Mouse (Mus musculus) heart, adult 9 months (tissue): ENCODE results near the gene Lrrc8c.

Experiments used
- DNase-seq, 2 experiments: peaks; one replicate each; pipeline ENCODE4 v3.0.0; 2022; ENCODE audit warnings: low spot score in 2 of 2

Gene Lrrc8c

DNA sequence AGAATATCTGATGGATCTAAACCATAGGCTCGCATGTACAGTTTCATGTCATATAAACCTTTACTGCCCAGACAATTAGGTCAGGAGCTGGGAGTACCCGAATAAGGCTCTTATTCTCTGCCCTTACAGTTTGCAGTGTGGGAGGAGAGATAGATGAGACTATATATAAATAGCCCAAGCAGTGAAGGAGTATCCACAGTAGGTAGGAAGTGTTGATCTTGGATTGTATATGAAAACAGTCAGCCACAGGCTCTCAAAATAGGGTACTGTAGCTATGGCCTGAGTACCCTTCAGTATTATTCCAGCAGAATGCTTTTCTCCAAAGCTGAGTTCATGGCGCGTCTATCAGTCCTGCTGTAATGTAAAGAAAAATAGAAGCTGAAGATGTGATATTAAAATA lies 27.9 kb downstream of the Lrrc8c start:
- no peak for DNase-seq

DNA sequence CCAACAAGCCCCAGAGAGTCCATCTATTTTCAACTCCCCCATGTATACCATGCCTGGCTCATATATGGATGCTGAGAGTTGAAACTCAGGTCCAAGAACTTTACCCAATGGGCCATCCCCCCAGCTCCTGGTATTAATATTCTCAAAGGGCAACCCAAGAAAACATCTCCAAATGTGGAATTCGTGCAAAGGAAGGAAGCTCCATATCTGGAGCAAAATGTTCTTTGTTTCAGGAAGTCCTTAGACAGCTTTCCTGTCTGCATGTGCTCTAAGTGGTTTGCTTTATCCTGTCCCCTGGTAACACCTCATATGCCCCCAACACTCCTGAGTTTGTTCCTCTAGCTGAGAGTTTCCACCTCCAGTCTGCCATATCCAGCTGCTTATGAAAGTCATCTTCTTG lies 32.6 kb downstream of the Lrrc8c start:
- DNase-seq = no peak

DNA sequence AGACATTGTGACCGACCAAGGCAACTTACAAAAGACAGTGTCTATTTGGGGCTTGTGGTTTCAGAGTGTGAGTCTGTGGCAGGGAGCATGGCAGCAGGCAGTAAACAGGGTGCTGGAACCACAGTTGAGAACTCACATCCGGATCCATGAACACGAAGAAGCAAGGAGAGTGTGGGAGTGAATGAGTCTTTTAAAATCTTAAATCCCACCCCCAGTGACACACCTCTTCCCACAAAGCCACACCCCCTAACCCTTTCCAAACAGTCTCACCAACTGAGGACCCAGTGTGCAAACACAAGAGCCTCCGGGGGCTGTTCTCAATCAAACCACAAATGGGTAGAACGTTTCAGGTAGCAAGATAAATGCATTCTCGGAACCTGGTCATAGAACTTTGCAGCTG lies 37.1 kb downstream of the Lrrc8c start:
- no peak for DNase-seq

DNA sequence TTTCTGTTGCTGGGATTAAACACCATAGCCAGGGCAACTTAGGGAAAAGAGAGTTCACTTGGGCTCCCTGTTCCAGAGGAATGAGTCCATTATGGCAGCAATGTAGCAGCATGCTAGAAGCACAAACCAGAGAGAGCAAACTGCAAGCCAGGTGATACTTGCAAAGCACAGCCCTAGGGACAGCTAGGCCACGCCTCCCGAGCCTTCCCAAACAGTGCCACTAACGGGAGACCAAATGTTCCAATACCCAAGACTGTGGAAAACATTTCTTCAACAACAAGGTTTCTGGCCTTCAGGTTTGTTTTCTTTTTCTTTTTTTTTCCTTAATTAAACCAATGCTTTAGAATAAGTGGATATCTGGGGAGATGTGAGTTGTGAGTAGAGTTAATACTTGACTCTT lies 38.2 kb downstream of the Lrrc8c start:
- DNase-seq = no peak

DNA sequence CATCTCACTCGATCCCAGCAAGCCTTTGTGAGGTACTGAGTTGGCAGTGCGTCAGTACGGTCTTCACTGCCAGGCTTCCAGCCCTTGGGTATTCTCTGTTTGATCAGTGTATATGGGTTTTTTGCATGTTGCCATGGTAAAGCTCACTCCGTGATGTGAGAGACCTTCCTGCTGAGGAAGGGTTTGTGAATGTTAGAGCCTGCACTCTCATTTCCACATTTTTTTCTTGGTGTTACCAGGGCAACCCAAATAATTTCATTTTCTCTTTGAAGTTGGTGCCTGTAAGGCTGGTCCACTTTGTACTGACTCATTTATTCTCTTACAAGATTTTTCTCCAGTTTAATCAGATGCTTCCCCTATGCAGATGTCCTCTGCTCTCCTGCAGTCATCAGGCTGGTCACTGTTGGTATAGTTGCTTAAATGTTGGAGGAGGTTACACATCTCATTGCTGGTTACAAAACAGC lies 38.6 kb downstream of the Lrrc8c start:
- DNase-seq = peak in 1 of 2 experiments; percentile 7

DNA sequence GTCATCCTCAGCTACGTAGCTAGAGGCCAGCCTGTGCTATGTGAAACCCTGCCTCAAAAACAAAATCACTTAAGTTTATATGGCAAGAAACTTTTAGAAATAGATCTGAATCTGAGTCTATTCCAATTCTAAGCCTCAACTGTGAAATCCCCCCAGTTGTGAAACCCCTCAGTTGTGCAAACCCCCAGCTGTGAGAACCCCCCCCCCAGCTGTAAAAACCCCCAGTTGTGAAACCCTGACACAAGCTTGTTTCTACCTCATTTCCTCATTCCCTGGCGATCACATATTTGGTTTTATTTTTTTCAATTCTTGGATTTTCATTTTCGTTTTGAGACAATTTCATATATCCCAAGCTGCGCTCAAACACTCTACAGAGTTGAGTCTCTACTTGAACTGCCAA lies 39.3 kb downstream of the Lrrc8c start:
- no peak for DNase-seq

DNA sequence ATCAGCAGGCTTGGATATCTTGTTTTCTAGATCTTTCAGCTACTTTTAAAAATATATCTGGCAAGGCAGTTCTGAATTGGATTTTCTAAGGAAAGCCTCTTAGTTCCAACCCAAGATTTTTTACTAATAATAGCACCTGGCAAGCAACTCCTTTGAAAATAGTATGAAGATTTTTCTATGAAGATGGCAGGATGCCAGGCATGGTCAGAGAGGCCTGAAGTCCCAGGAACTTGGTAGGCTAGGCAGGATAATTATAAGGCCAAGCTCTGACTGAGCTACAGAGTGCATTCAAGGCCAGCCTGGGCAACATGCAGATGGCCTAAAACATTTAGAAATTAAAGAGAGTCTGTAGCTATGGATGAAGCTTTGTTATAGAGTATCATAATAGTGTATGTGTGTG lies 42.7 kb downstream of the Lrrc8c start:
- peak in 1 of 2 experiments; percentile 21 for DNase-seq

DNA sequence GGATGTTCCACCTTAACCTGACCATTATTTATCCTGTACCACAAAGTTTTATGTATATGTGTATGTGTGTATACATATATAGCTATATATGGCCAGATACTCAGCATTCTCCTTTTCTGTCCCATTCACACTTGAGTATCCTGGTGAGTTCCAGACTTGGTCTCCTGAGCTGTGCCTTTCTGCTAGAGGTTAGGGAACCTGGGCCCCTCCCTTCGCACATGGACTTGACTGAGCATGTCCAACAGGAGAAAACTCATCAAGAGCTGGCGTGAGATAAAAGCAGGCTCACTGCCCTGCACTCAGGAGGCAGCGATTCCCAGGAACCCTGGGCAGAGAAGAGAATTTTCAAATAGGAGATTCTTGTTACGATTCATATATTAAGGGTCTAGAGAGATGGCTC lies 45.6 kb downstream of the Lrrc8c start:
- no peak for DNase-seq

DNA sequence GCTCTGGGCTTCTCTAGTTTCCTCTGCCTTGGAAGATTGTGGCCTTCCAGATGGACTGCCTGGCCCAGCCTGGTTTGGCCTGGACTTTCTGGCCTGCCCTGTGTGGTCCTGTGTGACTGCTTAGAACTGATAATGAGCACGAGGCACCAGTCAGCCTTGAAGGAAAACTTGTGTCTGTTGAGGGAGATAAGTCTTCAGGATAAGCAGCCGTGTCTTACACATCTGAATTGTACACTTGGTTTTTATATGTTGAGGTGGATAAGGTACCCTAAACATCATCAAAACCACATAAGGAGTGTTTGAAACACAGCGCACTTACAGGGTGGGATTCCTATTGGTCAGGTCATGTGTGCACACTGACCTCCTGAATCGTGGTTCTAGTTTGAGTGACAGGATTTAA lies 46.6 kb downstream of the Lrrc8c start:
- DNase-seq = no peak

DNA sequence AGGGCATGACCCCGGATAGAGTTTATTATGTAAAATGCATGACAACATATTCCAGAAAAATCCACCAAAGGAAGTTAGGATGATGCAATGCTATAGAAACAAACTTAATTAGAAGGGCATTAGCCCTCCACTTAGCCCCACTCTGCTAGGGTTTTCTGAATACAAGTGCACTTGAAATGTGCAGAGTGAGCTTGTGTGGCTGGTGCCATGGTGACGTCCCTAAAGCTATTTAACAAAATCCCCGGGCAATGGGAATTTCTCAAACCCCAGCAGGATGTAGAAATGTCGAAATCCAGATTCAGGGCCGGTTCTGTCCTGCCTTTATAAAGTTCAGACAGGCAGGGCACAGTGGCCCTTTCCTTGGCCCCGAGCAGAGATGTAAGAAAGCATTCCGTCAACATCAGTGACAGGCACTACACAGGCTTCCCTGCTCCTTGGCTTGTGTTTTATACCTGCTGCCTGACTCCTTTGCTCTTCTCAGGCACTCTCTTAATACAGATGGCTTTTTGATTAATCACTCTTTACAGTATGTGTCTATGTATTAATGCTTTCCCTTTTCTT lies 47.7 kb downstream of the Lrrc8c start:
- DNase-seq = no peak

DNA sequence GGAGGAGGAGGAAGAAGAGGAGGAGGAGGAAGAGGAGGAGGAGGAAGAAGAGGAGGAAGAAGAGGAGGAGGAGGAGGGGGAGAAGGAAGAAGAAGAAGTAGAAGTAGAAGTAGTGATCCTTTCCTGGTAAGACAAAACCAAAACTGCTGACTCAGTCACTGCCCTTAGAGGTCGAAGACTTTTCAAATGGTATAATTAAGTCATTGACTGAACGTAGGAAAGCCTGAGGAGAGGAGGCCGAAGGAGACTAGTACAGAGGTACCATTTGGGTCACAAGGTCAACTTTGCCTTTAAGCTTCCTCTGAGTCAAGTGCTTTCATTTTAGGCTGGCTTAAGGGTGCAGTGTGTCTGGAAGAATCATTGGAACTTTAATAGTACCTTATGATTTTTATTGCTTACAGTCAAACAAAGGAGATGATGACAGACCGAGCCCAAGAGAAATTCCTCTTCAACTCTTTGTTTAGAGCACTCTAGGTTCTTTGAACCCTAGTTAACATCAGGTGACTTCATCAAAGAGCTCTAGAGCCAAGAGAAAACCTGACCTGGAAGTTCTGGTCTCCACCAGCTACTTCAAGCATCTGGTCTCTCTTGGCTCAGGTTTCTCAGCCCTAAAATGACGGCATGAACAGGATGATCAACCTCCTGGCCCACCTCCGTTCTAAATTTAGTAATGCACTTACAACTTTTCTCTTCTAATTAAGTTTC lies 49.0 kb downstream of the Lrrc8c start:
- DNase-seq = peak; percentile 15 to 60

DNA sequence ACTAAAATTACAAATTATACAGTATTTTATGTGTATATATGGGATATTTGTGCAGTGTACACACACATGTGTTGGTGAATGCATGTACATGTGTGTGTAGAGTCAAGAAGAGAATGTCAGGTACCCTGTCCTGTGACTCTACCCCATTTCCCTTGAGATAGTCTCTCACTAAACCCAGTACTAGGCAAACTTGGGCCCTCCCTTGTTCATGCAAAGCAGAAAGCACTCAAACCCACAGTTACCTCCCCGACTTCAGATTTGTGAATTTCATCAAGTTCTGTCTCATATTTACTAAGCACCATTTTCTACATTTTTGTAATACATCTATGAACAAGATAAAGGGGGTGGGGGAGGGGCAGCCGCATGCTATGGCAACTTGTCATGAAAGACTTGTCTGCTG lies 50.0 kb downstream of the Lrrc8c start:
- DNase-seq = no peak

DNA sequence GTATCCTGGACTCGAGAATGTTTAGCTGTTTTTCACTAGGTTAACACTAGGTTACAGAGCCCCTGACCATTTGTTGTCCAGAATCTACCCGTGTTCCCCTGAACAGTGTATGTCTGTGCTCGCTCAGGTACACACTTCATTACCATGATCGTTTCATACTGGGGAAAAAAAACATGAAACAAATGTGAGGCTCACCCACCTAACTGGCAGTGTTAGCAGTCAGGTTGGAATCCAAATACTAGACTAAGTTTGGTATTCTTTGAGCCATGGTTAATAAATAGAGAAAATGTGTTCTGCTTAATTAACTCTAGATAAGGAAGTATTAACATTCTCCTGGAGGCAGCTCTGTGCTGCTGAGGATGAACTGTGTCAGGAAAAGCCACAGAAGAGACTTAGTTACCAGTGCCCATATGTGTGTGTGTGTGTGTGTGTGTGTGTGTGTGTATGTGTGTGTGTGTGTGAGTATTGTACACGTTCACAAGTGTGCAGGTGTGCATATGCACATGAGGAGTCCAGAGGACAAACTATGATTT lies 53.0 kb downstream of the Lrrc8c start:
- DNase-seq = no peak

DNA sequence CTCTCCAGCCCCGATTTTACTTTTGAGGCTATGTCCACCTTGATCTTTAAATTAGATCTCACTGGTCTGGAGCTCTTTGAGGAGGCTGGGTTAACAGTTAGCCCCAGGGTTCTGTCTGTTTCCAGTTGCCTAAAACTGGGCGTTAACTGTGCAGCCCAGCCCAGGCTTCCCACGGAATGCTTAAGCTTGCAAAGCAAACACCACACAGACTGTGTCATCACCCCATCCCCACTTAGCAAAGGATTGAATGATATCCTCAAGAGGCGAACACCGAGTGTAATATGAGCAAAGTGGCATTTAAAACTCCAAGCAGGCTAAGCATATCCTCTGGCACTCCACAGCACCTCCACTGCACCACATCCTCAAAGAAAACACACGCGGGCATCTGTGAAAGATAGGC lies 53.7 kb downstream of the Lrrc8c start:
- DNase-seq = no peak

DNA sequence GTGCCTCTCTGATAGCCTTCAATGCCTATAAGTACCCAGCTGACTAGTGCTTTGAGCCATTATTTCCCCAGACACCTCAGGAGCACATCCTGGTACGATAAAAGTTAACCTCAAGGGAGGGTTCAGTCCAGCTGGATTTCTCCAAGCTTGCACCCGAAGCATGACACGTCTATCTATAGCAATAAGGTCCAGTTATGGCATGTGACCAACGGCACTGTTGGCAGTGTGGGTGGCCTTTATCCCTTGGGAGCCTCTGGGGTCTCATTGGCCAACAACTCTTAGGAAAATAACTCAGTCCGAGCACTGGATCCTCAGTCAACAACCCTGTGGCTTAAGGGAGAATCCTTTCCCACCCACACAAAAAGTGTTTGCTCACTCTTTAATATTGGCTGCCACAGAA lies 55.6 kb downstream of the Lrrc8c start:
- DNase-seq = no peak

DNA sequence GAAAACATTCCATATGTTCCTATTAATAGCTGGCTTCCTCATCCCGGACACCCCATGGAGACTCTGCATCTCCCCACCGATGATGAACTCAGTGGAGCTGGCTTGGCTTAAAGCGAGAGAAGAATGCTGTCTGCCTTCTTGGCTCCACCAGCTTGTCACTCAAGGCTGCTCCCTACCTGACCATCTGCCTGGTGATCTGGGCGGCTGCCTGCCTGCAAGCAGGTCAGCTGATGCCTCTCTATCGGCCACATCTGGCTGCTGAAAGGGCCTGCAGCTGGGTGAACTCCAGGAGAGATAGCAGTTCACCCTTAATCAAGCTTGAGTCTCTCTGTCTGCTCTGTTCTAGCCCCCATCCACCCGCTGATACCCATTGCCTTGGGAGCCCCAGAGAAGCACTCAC lies 56.7 kb downstream of the Lrrc8c start:
- no peak for DNase-seq

DNA sequence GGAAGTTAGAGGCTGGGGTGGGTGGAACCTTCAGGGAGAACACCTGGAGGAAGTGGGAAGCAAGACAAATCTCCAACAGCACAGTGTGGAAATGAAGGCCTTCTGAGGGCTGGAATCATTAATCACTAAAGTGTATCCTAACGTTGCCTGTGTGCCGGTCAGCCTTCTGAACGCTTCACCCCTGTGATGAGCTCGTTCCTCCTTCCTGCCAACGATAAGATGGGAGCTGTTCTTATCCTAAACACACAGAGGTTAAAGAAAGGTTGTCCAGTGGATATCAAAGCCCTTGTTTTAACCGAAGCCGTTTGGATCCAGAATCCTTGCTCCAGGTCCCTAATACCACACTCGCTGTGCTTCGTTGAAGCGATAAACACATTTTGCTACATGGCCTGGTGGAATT lies 61.7 kb downstream of the Lrrc8c start:
- DNase-seq = no peak

DNA sequence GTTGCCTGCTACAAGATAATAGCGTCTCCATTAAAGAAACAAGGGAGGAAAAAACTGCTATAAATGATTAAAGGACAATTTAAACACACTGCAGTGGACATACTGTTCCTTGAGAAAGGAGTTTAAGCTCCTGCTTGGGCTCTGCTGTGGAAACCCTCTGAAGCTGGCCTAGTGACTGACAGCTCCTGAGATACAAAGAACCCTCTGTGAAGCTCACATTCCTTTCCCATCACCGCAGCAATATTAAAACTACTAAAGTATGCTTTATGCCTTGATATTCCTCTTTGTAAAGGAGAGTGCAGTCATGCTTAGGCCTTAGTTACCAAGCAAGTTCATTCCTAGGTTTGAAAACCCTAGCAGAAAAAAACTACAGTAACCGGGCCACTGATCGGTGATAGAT lies 66.7 kb downstream of the Lrrc8c start:
- no peak for DNase-seq

DNA sequence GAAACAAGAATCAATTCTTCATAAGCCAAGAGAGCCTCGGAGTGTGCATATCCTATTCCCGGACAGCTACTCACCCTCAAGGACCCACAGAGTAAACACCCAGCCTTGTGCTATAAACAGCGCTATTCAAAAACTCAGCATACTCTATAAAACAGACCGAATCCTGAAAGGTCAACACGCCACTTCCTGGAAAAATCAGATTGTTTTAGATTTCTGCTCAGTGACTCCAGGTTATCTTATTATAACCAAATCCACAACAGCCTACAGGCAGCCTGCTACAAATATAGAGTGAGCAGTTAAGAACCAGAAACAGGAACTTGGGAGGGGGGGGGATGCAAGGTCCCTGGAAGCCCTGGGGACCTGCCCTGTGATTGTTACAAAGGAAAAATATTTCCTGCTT lies 67.5 kb downstream of the Lrrc8c start:
- peak; percentile 64 to 78 for DNase-seq

DNA sequence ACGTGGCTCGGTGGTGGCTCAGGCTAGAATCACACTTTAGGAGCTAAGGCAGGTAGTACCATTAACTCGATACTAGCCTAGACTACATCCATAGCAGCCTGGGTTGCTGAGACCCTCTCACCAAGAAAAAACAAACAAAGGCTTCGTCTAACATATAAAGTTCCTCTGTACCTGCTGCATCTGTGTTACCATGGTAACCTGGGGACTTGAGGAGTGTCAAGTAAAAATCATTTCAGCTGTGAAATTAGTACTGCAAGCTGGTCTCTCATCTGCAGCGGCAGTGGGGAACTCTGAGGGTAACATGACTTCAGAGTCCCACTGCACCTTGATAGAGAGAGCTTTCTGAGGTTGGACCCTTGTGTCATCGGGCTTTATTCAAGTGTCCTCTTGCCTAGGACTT lies 68.3 kb downstream of the Lrrc8c start:
- DNase-seq = no peak

DNA sequence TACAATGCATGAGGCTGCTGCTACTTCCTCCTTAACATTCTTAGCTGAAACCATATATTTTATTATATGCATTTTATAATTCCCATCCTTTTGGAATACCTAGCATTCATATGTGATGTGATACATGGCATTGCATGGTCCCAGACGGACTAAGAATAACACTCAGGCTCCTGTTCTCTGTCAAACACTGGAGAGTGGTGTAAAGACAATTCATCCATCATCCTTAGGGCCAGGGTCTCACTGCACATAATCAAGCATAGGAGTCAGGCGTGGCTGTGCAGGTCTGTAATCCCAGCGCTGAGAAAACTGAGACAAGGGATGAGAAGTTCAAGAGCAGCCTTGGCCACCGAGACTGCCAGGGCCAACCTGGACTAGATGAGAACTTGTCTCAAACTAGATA lies 69.5 kb downstream of the Lrrc8c start:
- no peak for DNase-seq

DNA sequence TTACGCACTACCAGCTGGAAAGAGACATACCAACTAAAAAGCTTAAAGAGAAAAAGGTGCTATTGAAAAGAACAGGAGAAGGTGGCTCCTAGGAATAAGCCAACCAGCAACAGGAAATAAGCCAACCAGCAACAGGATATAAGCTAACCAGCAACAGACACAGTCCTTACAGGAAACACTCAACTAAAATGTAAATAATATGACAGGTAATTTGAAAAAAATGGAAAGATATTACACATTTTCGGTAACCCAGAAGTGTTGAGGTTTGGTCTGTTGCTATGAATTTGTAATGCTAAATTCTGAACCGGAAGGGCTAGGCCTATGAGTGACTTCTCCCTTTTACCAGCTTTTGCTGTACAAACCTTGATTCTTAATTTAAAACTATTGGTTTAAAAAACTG lies 69.9 kb downstream of the Lrrc8c start:
- DNase-seq = no peak

DNA sequence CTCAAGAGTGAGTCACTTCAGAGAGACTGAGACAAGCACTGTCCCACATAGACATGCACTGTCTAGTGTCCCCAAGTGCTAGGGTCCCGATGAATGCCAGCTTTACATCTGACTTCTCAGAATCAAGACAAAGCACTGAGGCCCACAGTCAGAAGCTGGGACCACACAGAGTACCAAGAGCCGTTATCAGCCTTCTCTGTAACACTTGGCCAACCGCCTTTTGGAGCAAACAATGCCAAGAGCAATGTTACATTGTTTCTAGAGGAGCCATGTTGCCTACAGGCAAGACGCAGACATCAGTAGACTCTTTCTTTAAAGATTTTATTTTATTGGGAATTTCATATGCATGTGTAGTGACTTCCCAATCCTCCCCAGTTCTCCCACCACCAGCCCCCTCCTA lies 73.2 kb downstream of the Lrrc8c start:
- no peak for DNase-seq

DNA sequence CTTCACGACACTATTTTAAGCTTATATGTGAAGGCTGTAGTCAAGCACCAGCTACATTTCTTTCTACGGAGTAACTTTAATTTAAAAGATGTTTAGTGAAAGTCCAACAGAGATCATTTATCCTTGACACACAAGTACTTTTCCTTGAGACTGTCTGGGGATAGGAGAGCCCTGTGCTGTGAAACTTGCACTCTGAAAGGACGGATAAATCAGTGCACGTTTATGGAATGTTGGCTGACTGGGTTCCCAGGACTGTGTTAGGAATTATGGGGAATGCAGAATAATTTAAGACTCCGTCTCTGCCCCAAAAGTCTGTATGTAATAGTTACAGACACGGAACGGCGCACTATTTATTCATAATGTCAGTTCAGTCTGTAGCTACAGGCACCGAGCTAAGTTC lies 74.4 kb downstream of the Lrrc8c start:
- no peak for DNase-seq
